Mouse (Mus musculus): ENCODE measurements around the gene Zmym4.

DNA sequence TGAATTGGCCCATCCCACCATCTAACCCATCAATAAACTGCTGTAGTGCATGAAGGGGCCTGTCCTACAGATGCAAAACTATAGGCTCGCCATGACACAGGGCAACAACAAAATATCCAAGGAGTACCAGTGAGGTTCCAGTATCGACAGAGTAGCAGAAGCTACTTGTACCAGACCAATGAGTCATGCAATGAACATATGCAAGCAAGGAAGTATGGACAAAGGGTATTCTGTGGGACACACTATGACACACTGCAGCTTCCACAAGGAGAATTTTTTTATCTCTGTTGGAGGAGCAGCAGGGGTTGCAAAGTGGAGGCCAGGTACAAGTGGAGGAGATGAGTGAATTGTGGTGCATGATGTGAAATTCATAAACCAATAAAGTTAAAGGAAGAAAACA is 9.7 kb downstream of the Zmym4 start:
- TF ChIP-seq CTCF (conservative IDR thresholded peaks at IDR 0.05; ENCODE audit: low read length) (no peak), NANOG (IDR thresholded peaks at IDR 0.05; ENCODE audit: borderline replicate concordance, low read length) (no peak)

Measured in E14TG2a.4 (cell line).